Mouse (Mus musculus): ENCODE results near the gene Fam193a.

GRCm38 (mm10) chr5:34419188-34419587 is 49.5 kb downstream of the Fam193a start:
- no peak for TF ChIP-seq CTCF (IDR thresholded peaks at IDR 0.05; ENCODE audit: borderline replicate concordance, insufficient read depth, low read length)
- no peak for TF ChIP-seq POLR2A (IDR thresholded peaks at IDR 0.05; ENCODE audit: low read depth, low read length)

All from embryonic fibroblast, embryonic 13.5 days (primary cell).